15 mouse cellular contexts compared by ENCODE assay signal in genomic region chr17:45073779-45074178, GRCm38 (mm10).
A peak's percentile ranks its signal among the peaks of the same experiment; 100 is the strongest.
DNase-seq lines count a peak whose midpoint lies in the region; ATAC-seq and TF ChIP-seq lines count a peak whose summit lies in the region.
"Had no signal": no experiment of that assay in that cellular context is flagged by ENCODE, and none has a peak within 500 bp of the region (broad histone marks: within the 10 kb centered on the region; RNA-seq: fewer than 3 reads in every experiment).

No protein-coding gene starts in this region.

- no peak overlapping the region for H3K4me2 ChIP-seq in forebrain, postnatal 0 days (ENCODE audit: low read depth)
- no peak overlapping the region for H3K4me2 ChIP-seq in liver, embryonic 11.5 days
- H3K4me2 ChIP-seq: hindbrain, embryonic 15.5 days; liver, embryonic 13.5 days had no signal

- no peaks in the 10 kb centered on the region for H3K79me2 ChIP-seq in liver, adult 2 months (ENCODE audit: control insufficient read depth, insufficient read depth, low read length)
- no peaks in the 10 kb centered on the region for H3K79me2 ChIP-seq in MEL (ENCODE audit: control insufficient read depth, insufficient read depth, low read length, poor library complexity)

- H3K9me3 ChIP-seq in forebrain, postnatal 0 days (ENCODE audit: low read length), result no peaks in the 10 kb centered on the region
- H3K9me3 ChIP-seq in forebrain, embryonic 10.5 days, result no peaks in the 10 kb centered on the region
- no peaks in the 10 kb centered on the region for H3K9me3 ChIP-seq in liver, embryonic 11.5 days (ENCODE audit: control insufficient read depth, low read length)
- H3K9me3 ChIP-seq in MEL (replicated peaks; ENCODE audit: insufficient read depth, low read length), result no peaks in the 10 kb centered on the region
- H3K9me3 ChIP-seq: hindbrain, embryonic 15.5 days; liver, embryonic 13.5 days had no signal

- no peak overlapping the region for H3K4me3 ChIP-seq in forebrain, postnatal 0 days (ENCODE audit: low read depth, low read length)
- no peak overlapping the region for H3K4me3 ChIP-seq in forebrain, embryonic 10.5 days
- H3K4me3 ChIP-seq in liver, adult 2 months (ENCODE audit: insufficient read depth, low read depth, low read length), result no peak overlapping the region
- H3K4me3 ChIP-seq in liver, embryonic 11.5 days (ENCODE audit: low read depth, low read length), result no peak overlapping the region
- H3K4me3 ChIP-seq in MEL (ENCODE audit: control insufficient read depth in 1 of 2, insufficient read depth in 1 of 2, low read depth in 2 of 2, low read length in 2 of 2), result no peak overlapping the region
- H3K4me3 ChIP-seq: hindbrain, embryonic 15.5 days; liver, embryonic 13.5 days had no signal

- TF ChIP-seq RAD21 in MEL (IDR thresholded peaks at IDR 0.05; ENCODE audit: low read depth, low read length), result no peak; the same call in 1 of the 2 replicates

- 95% methylated on average over 3 of the region's 3 CpGs for WGBS in forebrain, postnatal 0 days
- WGBS in forebrain, embryonic 10.5 days, result 89% methylated on average over 3 of the region's 3 CpGs
- WGBS in liver, adult 2 months, result 94% methylated on average over 3 of the region's 3 CpGs
- WGBS in liver, embryonic 11.5 days, result 72% methylated on average over 3 of the region's 3 CpGs

- no peak for DNase-seq in forebrain, postnatal 0 days
- no peak for DNase-seq in forebrain, embryonic 10.5 days (ENCODE audit: extremely low spot score, low spot score)
- DNase-seq in liver, adult 2 months (ENCODE audit: extremely low read depth, low read depth, low spot score), result no peak
- DNase-seq in liver, embryonic 11.5 days (ENCODE audit: low spot score), result no peak
- peak; percentile 23 for DNase-seq in MEL (ENCODE audit: low read depth, low spot score)
- peak; percentile 30 for DNase-seq in thymus, postnatal 14 days
- no peak for DNase-seq in spleen, postnatal 4 days (ENCODE audit: low spot score in 2 of 2)
- DNase-seq in embryo, embryonic 10.5 days (ENCODE audit: low spot score), result no peak
- DNase-seq: adrenal gland, adult 2 months; cerebellum, postnatal 36 days; gastrocnemius, postnatal 36 days; kidney, postnatal 25 days; liver, embryonic 13.5 days had no signal

- H3K9ac ChIP-seq in forebrain, postnatal 0 days, result no peak overlapping the region
- H3K9ac ChIP-seq in liver, adult 2 months (ENCODE audit: low read depth, low read length), result no peak overlapping the region
- no peak overlapping the region for H3K9ac ChIP-seq in liver, embryonic 11.5 days (ENCODE audit: low read depth, low read length)
- no peak overlapping the region for H3K9ac ChIP-seq in MEL (ENCODE audit: control insufficient read depth, low read depth, low read length, poor library complexity, severe bottlenecking)
- H3K9ac ChIP-seq: hindbrain, embryonic 15.5 days; liver, embryonic 13.5 days had no signal

- no peaks in the 10 kb centered on the region for H3K36me3 ChIP-seq in forebrain, postnatal 0 days (ENCODE audit: insufficient read depth)
- H3K36me3 ChIP-seq in forebrain, embryonic 10.5 days (replicated peaks), result no peaks in the 10 kb centered on the region
- H3K36me3 ChIP-seq in liver, adult 2 months (ENCODE audit: control insufficient read depth, insufficient read depth, low read length), result no peaks in the 10 kb centered on the region
- H3K36me3 ChIP-seq in liver, embryonic 11.5 days (ENCODE audit: control insufficient read depth, insufficient read depth, low read length), result no peaks in the 10 kb centered on the region
- no peaks in the 10 kb centered on the region for H3K36me3 ChIP-seq in MEL (ENCODE audit: control insufficient read depth in 1 of 2, insufficient read depth in 2 of 2, low read length in 2 of 2)
- H3K36me3 ChIP-seq: hindbrain, embryonic 15.5 days; liver, embryonic 13.5 days had no signal

- no peak for TF ChIP-seq POLR2A in liver, adult 2 months (IDR thresholded peaks at IDR 0.05; ENCODE audit: extremely low read depth, insufficient read depth, low read length)
- no peak for TF ChIP-seq POLR2A in MEL (IDR thresholded peaks at IDR 0.05; ENCODE audit: control insufficient read depth in 1 of 2, insufficient read depth in 1 of 2, low read depth in 1 of 2, low read length in 2 of 2, poor library complexity in 1 of 2)

- ATAC-seq in forebrain, postnatal 0 days, result no peak
- no peak for ATAC-seq in liver, embryonic 11.5 days (replicated peaks; ENCODE audit: low FRiP score)
- ATAC-seq: Patski had no signal

- no peak overlapping the region for H3K27ac ChIP-seq in forebrain, postnatal 0 days (ENCODE audit: low read depth, low read length)
- no peak overlapping the region for H3K27ac ChIP-seq in forebrain, embryonic 10.5 days
- H3K27ac ChIP-seq in liver, adult 2 months (replicated peaks; ENCODE audit: insufficient read depth, low read depth, low read length), result no peak overlapping the region
- H3K27ac ChIP-seq in liver, embryonic 11.5 days (ENCODE audit: low read depth, low read length), result no peak overlapping the region
- H3K27ac ChIP-seq in MEL (ENCODE audit: control insufficient read depth, low read depth, low read length), result no peak overlapping the region
- H3K27ac ChIP-seq: hindbrain, embryonic 15.5 days; liver, embryonic 13.5 days had no signal

- H3K27me3 ChIP-seq in forebrain, postnatal 0 days (ENCODE audit: insufficient read depth, low read length), result no peaks in the 10 kb centered on the region
- no peaks in the 10 kb centered on the region for H3K27me3 ChIP-seq in forebrain, embryonic 10.5 days (ENCODE audit: poor library complexity, severe bottlenecking)
- H3K27me3 ChIP-seq in liver, adult 2 months (ENCODE audit: control insufficient read depth, insufficient read depth, low read length), result no peaks in the 10 kb centered on the region
- H3K27me3 ChIP-seq in liver, embryonic 11.5 days (replicated peaks; ENCODE audit: control insufficient read depth, insufficient read depth, low read length), result no peaks in the 10 kb centered on the region
- no peaks in the 10 kb centered on the region for H3K27me3 ChIP-seq in MEL (ENCODE audit: control insufficient read depth in 1 of 2, insufficient read depth in 2 of 2, low read length in 2 of 2)
- H3K27me3 ChIP-seq: hindbrain, embryonic 15.5 days; liver, embryonic 13.5 days; Patski had no signal

- H3K4me1 ChIP-seq in forebrain, postnatal 0 days (ENCODE audit: insufficient read depth), result 0 out of 2 replicates have a peak, but pooled peaks cover 3% of the 10 kb centered on the region
- peaks cover 7% of the 10 kb centered on the region for H3K4me1 ChIP-seq in forebrain, embryonic 10.5 days
- H3K4me1 ChIP-seq in liver, adult 2 months (ENCODE audit: control insufficient read depth, insufficient read depth, low read length), result no peaks in the 10 kb centered on the region
- H3K4me1 ChIP-seq in liver, embryonic 11.5 days (replicated peaks; ENCODE audit: control insufficient read depth, insufficient read depth, low read length), result no peaks in the 10 kb centered on the region
- no peaks in the 10 kb centered on the region for H3K4me1 ChIP-seq in MEL (ENCODE audit: control insufficient read depth in 1 of 2, insufficient read depth in 2 of 2, low read length in 2 of 2)
- H3K4me1 ChIP-seq: liver, embryonic 13.5 days had no signal

- TF ChIP-seq EP300 in MEL (IDR thresholded peaks at IDR 0.05; ENCODE audit: low read depth in 1 of 2, low read length in 2 of 2), result no peak

- TF ChIP-seq CTCF in forebrain, postnatal 0 days (IDR thresholded peaks at IDR 0.05; ENCODE audit: low read depth), result peak; percentile 17; the same call in 1 of the 2 replicates
- TF ChIP-seq CTCF in liver, adult 2 months (IDR thresholded peaks at IDR 0.05; ENCODE audit: low read depth, low read length), result peak; percentile 25; the same call in 1 of the 2 replicates
- peak; percentile 23 to 35 (median 33); a peak in 5 of 6 replicates for TF ChIP-seq CTCF in MEL (IDR thresholded peaks at IDR 0.05 in 2 of 3, conservative IDR thresholded peaks at IDR 0.05 in 1 of 3; ENCODE audit: control insufficient read depth in 1 of 3, insufficient read depth in 1 of 3, low read depth in 2 of 3, low read length in 3 of 3, poor library complexity in 1 of 3, severe bottlenecking in 1 of 3)

TF ChIP-seq in MEL, 35 proteins besides CTCF, POLR2A, EP300 and RAD21:
- TF ChIP-seq SMC3 (IDR thresholded peaks at IDR 0.05; ENCODE audit: low read depth, low read length) (peak; percentile 36), ZNF384 (IDR thresholded peaks at IDR 0.05; ENCODE audit: low read depth, low read length) (no peak)

Comparison
In these comparisons a context has a peak if more than half of its experiments do, and no peak if none do; other contexts are left out.
1. DNase-seq: peak in MEL (single experiment) and thymus, postnatal 14 days (single experiment); none in forebrain, postnatal 0 days (single experiment), forebrain, embryonic 10.5 days (single experiment), liver, adult 2 months (single experiment), liver, embryonic 11.5 days (single experiment), spleen, postnatal 4 days (0 of 2) and embryo, embryonic 10.5 days (single experiment).
2. Peak in every context shown above with its lines, with median percentiles within 50 percentile points of each other: CTCF ChIP-seq.